Mouse (Mus musculus) liver, embryonic 14.5 days (tissue): Measurements from ENCODE around the gene Mamdc2.

Experiments
- CTCF ChIP-seq: IDR thresholded peaks from 2 replicates; pipeline ENCODE4 v1.5.1; 2016; ENCODE audit warnings: antibody characterized with exemption, low read depth, control low read depth
- EP300 ChIP-seq: IDR thresholded peaks from 2 replicates; pipeline ENCODE4 v1.6.1; 2016; ENCODE audit warnings: antibody characterized with exemption, low read depth

- TF ChIP-seq CTCF (no peak), EP300 (no peak)
Observed at GRCm38 (mm10) chr19:23361124-23361523, 87.1 kb downstream of the Mamdc2 start.
